Comparison of ENCODE assay signal across 8 mouse cellular contexts in the genomic region with DNA sequence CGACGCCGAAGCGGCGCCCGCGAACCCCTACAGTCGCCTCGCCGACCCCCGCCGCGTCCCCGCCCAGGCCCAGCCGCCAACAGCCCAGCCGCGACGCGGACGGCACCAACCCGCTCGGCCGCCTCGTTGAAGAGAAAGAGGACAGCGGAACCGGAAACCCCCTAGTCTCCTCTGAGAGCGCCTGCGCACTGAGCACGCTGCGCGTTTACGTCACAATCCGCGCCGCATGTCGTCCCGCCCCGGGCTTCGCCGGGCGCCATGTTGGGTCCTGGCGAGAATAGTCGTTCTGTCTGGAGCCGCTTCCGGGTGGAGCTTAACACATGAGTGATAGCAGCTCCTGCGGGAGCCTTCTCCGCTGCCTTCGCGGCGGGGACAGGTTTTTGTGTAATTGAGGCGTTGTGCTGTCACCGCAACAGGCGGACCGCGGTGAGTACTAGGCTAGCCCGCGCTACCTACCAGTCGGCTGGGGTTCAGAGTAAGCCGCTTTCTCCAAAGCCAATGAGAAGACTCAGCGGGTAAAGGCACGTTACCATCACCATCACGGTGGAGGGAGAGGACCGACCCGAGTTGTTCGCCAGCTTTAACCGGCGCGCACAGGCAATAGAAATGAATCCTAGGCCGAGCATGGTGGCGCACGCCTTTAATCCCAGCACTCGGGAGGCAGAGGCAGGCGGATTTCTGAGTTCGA. TPM values are rescaled to one million over a fixed set of nuclear protein-coding genes. Genes with fewer than 3 reads are reported as not detected.
DNase-seq lines count a peak whose midpoint lies in the region; ATAC-seq and TF ChIP-seq lines count a peak whose summit lies in the region.

Gene Uba52, minus strand, starts transcription at position 574 of the 688 bp plus-strand sequence.

- no peaks in the 10 kb centered on the region for H3K9me3 ChIP-seq in G1E (replicated peaks)
- H3K9me3 ChIP-seq in forebrain, postnatal 0 days (ENCODE audit: low read length) = no peaks in the 10 kb centered on the region
- H3K9me3 ChIP-seq in lung, embryonic 16.5 days (ENCODE audit: control insufficient read depth, low read length) = no peaks in the 10 kb centered on the region

- peak; percentile 89 for DNase-seq in G1E (ENCODE audit: low spot score)
- DNase-seq in cerebellum, adult 18-20 months = peak; percentile 96 to 98
- peak; percentile 100 for DNase-seq in forebrain, postnatal 0 days
- peak; percentile 98 for DNase-seq in heart, postnatal 4 days
- DNase-seq in layer of hippocampus, adult 9-10 months (ENCODE audit: low spot score) = peak; percentile 93
- peak; percentile 93 for DNase-seq in ovary, postnatal 10 days (ENCODE audit: low spot score)
- peak; percentile 96 to 97 for DNase-seq in thymus, postnatal 10 days (ENCODE audit: low spot score in 2 of 2)

- H3K27ac ChIP-seq in forebrain, postnatal 0 days (ENCODE audit: low read depth, low read length) = peak within 1 kb of the TSS; percentile 96
- peak within 1 kb of the TSS; percentile 94 for H3K27ac ChIP-seq in lung, embryonic 16.5 days (ENCODE audit: low read length)

- peak; percentile 46 for ATAC-seq in G1E (ENCODE audit: extremely low read depth, insufficient number of reproducible peaks, low FRiP score, poor library complexity, severe bottlenecking)
- peak; percentile 91 for ATAC-seq in forebrain, postnatal 0 days
- ATAC-seq in lung, embryonic 16.5 days (ENCODE audit: low read depth) = peak; percentile 86

- H3K4me2 ChIP-seq in forebrain, postnatal 0 days (ENCODE audit: low read depth) = peak within 1 kb of the TSS; percentile 95
- H3K4me2 ChIP-seq in lung, embryonic 16.5 days (ENCODE audit: low read depth, low read length) = peak within 1 kb of the TSS; percentile 97

- H3K27me3 ChIP-seq in G1E (ENCODE audit: insufficient read depth, low read length) = no peaks in the 10 kb centered on the region
- no peaks in the 10 kb centered on the region for H3K27me3 ChIP-seq in forebrain, postnatal 0 days (ENCODE audit: insufficient read depth, low read length)
- H3K27me3 ChIP-seq in lung, embryonic 16.5 days (ENCODE audit: control insufficient read depth, insufficient read depth, low read depth, low read length) = no peaks in the 10 kb centered on the region

- TF ChIP-seq CTCF in G1E (IDR thresholded peaks at IDR 0.05; ENCODE audit: low read depth, low read length) = no peak
- TF ChIP-seq CTCF in forebrain, postnatal 0 days (IDR thresholded peaks at IDR 0.05; ENCODE audit: low read depth) = no peak

- peak within 1 kb of the TSS; percentile 92 for H3K4me3 ChIP-seq in G1E (ENCODE audit: low read depth, low read length)
- H3K4me3 ChIP-seq in forebrain, postnatal 0 days (ENCODE audit: low read depth, low read length) = peak within 1 kb of the TSS; percentile 65
- peak within 1 kb of the TSS; percentile 96 for H3K4me3 ChIP-seq in lung, embryonic 16.5 days (ENCODE audit: low read length)

- peaks cover 71% of the 10 kb centered on the region for H3K36me3 ChIP-seq in G1E (replicated peaks)
- peaks cover 36% of the 10 kb centered on the region for H3K36me3 ChIP-seq in forebrain, postnatal 0 days (ENCODE audit: insufficient read depth)
- peaks cover 15% of the 10 kb centered on the region for H3K36me3 ChIP-seq in lung, embryonic 16.5 days (ENCODE audit: control insufficient read depth, insufficient read depth, low read length)

- peaks cover 66% of the 10 kb centered on the region for H3K4me1 ChIP-seq in G1E (ENCODE audit: insufficient read depth, low read depth, low read length)
- H3K4me1 ChIP-seq in forebrain, postnatal 0 days (ENCODE audit: insufficient read depth) = peaks cover 16% of the 10 kb centered on the region; the same call in 1 of the 2 replicates
- peaks cover 31% of the 10 kb centered on the region for H3K4me1 ChIP-seq in lung, embryonic 16.5 days (replicated peaks; ENCODE audit: control insufficient read depth, insufficient read depth, low read length)

- peak within 1 kb of the TSS; percentile 74 for H3K9ac ChIP-seq in forebrain, postnatal 0 days
- H3K9ac ChIP-seq in lung, embryonic 16.5 days (ENCODE audit: low read length) = peak within 1 kb of the TSS; percentile 97

- under 1% methylated on average over 69 of the region's 74 CpGs for WGBS in forebrain, postnatal 0 days
- WGBS in lung, embryonic 16.5 days = 1% methylated on average over 72 of the region's 74 CpGs

RNA-seq across cellular contexts. Expression of gene Uba52, which starts in this region (rescaled TPM):
- total RNA-seq in G1E (2014; fragmentation: Nextera tagmentation) = 4,646 and 5,141 TPM in 2 replicates
- 3,490 and 3,572 TPM in 2 replicates for total RNA-seq in G1E (2017)
- polyA plus RNA-seq in G1E (2012) = 592 and 1,322 TPM in 2 replicates
- total RNA-seq in forebrain, postnatal 0 days (2014; rRNA removed) = 459 and 595 TPM in 2 replicates
- 808 and 1,035 TPM in 2 replicates for polyA plus RNA-seq in forebrain, postnatal 0 days (2015; fragmentation: Nextera tagmentation; extraction: Ambion mirVana)
- total RNA-seq in heart, postnatal 4 days (2021) = 1,000 to 10,000 TPM; 1,698 to 1,707 TPM
- polyA plus RNA-seq in lung, embryonic 16.5 days (2015; fragmentation: Nextera tagmentation; extraction: Ambion mirVana) = 917 and 987 TPM in 2 replicates

Comparison
In these comparisons a context has a peak if more than half of its experiments do, and no peak if none do; other contexts are left out.
1. Peak in every context shown above with its lines: DNase-seq, ATAC-seq, H3K4me3 ChIP-seq and H3K27ac ChIP-seq.